Mouse (Mus musculus) ovary, postnatal 10 days (tissue): ENCODE data around the gene Foxred1.

Source experiments
- DNase-seq: peaks from one replicate; pipeline ENCODE4 v3.0.0; 2022; ENCODE audit warnings: low spot score

Gene Foxred1

DNA sequence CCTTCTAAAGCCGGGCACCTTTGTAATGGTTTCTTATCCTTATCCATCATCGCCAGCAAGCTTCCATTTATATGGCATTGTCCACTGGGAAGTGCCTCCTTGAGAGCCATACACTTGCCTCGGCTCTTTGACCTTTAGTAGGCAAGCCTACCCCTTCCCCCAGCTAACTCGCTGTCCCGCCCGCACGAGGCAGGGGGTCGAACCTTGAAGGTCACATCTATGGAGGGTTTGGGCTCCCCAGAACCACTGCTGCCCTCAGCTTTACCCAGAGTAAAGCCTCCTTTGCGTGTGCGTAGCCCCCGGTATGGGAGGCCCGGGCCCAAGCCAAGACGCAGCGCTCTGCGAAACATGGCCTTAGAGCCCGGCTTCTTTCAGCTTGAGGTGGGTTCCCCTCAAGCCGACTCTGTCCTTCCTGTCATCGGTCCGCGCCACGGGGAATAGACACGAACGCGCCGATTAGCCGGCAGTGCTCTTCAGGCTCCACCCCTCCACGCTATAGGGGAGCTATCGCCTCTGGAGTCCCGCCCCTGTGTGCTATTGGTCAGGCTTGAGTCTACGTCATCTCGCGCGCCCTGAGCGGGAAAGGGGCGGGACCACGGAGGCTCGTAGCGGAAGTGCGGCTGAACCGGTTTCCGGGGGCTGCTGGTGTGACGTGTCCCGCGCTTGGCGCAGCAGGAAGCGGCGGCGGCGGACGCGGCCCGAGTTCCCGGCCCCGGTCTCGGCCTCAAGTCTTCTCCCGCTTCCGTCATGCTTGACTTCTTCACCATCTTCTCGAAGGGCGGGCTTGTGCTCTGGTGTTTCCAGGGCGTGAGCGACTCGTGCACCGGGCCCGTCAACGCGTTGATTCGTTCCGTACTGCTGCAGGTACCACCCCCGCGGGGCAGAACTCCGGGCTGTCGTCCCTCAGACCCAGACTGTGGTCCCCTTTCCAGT, at the start of gene Foxred1:
Gene Foxred1, minus strand, starts transcription at position 514 of the 933 bp plus-strand sequence.
- peak; percentile 93 for DNase-seq

DNA sequence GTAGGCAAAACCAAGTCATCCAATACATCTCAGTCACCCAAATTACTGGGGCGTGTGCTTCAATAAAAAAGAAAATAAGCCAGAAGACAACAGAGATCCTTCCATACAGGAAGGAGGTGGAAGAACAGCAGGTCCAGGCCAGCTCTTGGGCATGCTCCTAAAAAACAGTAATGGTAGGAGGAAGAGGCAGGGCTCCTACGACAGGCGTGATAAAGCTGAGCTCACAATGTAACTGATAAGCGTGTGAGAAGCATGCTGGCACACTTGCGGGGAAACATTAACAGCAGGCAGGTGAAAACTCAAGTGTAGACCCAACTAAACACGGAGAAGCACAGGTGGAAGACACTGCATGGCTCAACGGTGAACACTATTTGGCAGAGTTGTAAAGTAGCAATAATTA, 46.5 kb upstream of the Foxred1 start:
- DNase-seq = no peak

DNA sequence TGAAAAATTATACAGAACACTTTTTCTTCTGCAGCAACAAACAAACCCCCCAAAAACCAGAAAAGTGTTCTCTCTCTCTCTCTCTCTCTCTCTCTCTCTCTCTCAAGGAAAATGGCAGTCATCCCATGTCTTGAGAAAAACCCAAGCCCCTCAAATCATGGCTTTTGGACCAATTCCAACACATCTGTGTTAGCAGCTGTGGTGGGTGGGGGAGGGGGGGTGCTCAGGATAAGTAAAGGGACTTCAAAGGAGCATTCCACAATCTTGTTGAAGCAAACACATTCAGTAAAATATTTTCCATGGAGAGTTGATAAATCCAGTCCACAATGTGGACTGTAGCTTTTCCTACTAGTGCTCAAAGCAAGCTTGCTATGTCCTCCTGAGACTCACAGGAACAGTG, 38.6 kb upstream of the Foxred1 start:
- no peak for DNase-seq

DNA sequence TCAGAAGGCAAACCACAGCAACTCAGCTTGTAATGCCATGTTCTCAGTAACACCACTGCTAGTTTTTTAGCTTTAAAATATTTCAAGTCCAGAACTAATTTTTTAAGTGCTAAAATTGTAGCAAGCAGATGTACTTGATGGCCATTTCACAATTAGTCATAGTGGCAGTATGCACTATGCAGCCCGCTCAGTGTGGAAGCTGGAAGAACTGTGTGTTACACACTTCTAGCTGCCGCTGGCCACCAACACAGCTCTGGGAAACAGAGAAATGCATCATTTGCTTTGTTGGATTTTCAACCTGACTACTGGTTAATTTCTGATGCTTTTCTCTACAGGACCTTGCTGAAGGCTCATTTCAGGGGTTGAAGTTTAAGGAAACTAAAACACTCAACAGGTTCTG, 36.5 kb upstream of the Foxred1 start:
- no peak for DNase-seq

DNA sequence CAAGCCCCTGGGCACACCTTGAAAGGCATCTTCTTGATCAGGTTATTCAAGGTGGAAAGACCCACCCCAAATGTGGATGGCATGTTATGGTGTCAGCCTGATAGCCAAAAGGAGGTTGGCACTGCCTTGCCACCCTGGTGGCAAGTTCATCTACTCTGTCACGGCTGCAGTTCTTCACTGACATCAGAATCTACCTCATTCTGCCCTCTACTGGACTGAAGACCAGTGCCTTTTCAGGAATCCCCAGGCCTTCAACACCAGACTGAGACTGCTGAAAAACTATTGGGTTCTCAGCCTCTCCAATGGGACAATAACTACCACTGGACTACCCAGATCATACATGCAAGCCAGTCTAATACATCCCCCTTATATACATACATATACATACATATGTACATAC, 28.9 kb upstream of the Foxred1 start:
- DNase-seq = no peak

DNA sequence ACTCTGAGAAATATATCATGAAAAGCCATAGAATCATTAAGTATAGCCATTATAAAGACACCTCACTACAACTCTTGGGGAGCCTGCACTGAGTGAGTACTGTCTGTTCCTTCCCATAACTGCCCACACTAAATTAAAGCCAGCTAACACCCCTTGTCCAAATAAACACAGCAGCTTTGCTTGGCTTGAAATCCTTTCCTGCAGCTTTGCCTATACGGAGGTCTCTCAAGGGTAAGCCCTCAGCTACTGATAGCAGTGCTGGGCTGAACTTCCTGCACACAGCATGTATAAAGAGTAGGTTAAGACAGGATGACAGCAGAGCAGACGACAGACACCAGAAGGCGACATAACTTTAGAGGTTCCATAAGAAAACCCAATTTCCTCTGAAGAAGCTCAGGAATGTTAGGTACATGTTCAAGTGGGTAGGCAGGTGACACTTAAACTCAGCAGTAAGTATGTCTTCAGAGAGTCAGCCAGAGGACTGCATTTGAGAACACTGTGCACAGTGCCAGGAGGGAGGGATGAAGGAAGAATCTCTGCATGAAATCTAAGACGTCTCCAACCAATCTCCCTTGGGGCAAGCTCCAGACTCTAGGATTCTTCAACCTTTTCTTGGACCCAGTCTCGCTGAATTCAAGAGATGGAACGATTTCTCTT, 28.2 kb upstream of the Foxred1 start:
- DNase-seq = no peak

DNA sequence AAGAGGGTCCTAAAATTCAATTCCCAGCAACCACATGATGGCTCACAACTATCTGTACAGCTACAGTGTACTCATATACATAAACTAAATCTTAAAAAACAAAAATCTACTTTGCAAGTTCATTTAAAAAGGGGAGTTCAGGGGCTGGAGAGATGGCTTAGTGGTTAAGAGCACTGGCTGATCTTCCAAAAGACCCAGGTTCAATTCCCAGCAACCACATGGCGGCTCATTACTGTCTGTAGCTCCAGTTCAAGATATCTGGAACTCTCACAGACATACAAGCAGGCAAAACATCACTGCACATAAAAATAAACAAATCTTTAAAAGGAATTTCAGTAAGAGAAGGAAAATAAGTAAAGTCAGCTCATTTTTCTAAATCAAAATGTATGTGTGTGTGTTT, 27.5 kb upstream of the Foxred1 start:
- no peak for DNase-seq

DNA sequence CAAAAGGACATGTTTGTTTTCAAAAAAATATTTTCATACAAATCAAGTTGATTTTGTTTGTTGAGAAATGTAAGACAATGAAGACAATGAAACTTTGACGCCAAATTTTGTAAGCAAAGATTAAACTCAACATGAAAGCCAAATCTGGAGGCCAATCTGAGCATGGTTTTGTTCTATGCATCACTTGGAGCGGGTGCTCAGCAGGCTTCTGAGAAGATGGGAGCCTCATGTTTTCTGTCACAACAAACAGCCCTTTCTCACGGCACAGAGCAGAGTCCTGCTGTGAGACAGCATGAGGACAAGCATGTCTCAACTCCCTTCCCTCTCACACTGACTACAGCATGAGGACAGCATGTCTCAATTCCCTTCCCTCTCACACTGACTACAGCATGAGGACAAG, 25.1 kb upstream of the Foxred1 start:
- no peak for DNase-seq

DNA sequence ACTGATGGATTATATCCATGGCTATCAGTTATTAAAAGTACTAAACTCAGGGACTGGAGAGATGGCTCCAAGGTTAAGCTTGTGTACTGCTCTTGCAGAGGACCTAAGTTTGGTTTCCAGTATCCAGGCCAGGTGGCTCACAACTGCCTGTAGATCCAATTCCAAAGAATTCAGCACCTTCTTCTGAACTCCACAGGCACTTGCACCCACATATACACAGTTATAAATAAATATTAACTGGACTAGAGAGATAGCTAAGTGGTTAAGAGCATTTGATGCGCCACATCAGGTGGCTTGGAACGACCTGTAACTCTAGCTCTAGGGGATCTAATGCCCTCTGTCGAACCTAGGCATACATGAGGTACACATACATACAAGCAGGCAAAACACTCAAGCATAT, 17.8 kb upstream of the Foxred1 start:
- no peak for DNase-seq

DNA sequence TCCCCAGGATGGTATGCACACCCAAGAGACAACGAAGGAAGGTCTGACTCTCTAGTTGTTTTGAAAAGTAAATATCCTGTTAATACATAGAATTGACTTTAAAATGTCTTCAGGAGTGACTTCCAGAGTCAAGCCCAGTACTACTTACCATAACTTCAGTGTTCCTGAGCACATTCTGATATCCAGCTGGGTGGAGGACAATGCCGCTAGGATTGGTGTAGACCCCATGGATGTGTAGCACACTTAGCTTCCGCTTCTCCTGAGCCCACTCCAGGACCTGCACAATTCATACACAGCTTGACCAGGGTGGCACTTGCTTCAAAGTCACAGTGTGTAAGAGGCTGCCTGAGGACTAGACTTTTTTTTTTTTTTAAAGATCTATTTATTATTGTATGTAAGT, 12.6 kb upstream of the Foxred1 start:
- no peak for DNase-seq

DNA sequence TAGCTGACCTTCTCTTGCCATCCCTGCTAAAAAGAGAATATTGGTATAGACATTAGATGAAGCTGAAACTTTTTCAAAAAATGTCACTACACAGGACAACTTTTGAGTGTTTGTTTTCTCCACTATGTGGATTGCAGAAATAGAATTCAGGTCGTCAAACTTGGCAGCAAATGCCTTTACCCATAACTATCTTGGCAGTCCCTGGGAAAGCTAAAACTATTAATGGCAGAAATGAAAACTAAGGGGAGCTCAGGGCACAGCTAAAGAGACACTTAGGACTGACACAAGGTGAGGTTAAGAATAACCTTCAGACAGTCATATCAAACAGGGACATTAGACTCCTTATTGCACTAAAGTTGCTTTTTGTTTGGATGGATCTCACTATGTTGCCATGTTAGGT, 7.1 kb upstream of the Foxred1 start:
- DNase-seq = no peak

DNA sequence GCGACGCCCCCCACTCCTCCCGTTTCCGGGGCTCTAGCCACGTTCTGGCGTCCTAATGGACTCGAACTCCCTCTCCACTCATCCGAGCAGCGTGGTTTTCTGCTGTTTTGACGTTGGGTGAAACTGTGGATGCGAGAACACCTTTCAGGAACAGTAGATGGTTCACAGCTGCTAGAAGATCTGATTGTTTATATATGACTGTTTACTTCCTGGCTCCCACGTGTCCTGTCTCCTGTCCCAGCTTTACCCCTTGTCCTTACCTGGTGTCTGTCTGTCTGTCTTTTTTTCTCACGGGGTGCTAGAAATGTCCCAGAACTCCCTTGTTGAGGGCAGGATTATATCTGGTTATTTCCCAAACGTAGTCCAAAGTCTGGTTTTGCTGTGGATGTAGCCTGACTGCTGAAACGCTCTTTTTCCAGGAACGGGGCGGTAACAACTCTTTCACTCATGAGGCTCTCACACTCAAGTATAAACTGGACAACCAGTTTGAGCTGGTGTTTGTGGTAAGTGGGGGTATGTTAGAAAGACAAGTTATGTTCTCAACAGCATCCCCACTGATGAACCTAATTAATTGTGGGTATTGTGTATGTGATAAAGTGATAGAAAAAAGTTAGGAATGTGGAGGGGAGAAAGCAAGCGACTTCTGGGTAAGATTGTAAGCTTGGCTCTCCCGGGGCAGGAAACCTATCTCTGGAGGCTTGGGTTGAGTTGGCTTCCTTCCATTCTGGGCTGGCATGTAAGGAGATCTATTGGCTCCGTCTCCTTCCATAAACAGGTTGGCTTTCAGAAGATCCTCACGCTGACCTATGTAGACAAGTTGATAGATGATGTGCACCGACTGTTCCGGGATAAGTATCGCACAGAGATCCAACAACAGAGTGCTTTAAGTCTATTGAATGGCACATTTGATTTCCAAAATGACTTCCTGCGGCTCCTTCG, 987 bp upstream of the Foxred1 start:
- DNase-seq = no peak

DNA sequence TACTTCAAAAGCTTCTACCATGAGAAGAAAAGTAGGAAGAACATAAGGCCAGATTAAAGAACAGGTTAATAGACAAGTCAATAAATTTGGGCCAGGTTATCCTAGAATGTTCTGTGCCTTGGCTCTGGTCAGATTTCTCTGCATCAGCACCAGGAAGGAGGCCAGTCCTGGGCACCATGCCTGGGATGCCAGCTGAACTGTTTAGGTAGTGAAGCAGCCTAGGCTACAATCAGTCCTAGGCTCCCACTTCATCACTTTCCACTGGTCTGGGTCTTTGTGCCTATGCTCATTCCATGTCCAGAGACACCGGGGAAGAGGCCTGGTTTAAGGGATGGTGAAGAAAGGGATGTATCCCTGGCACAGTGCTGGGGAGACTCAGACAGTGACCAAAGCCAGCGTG, 6.4 kb downstream of the Foxred1 start:
- DNase-seq = no peak

DNA sequence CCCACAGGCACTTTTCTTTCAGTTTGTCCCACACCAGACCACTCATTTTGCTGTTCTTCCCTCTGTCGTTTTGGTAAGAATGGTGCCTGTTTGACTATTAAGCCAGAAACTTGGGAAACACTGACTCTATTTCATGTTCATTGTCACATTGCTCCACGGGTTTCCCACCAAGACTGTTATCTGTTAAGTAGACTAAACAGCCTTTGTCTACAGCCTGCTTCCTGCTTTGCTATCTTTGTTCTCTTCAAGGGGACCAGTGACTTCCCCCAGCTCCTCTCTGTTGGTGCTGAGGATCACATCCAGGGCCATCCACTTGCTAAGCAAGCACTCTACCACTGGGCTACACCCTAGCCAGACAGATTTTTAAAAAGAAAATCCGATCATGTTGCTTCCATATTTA, 7.3 kb downstream of the Foxred1 start:
- DNase-seq = no peak

DNA sequence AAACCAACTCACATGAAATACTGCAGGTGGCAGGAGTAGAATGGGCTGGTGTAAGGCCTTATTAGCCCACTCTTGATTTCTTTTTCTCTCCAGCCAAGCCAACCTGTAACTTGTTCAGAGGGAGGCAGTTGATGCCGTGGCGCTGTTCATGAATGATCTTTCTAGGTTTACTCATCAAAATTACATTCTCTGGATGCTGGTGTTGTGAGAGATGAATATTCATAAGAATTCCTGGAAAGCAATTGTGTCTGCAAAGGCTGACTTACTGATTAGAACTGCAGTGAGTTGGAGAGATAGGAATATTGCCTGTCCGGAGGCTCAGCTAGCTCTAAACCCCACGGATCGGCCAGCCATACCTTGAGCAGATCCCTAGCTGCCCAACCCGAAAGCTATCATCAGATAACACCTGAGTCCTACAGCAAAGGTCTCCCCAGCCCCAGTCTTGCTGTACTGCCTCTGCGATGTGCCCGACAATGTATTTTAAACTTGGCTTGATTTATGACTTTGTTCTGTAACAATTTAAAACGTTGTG, 10.3 kb downstream of the Foxred1 start:
- no peak for DNase-seq

DNA sequence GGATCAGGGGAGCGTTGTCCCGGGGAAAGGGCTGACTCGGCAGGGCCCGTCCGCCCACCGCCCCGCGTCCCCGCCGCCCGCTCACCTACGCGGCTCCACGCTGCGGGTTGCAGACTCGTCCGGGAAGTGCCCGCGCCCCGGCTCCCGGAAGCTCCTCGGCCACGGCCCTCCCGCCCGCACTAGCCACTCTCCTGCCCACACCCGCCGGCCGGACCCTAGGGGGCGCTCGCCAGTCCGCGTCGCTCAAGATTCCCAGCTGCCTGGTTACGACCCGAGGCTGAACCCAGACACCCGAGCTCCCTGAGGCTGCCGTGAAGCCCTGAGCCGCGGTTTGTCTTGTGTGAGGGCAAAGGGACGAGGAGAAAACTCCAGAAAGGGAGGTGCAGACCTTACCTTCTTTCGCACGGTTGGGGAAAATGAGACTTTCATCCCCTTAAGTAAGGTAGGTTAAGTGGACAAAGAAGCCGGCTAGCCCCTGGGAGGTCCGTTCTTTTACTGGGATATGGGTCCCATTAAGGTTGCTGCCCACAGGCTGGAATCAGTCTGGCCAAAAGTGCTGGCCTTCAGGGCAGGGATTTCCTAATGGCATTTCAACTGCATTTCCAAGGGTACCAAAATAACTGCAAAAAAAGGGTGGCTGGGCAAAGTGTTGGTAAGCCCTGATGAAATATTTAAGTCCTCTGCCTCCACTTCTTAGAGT, 10.9 kb downstream of the Foxred1 start, which contains the start of the genes Srpr and Tirap:
Gene Srpr, plus strand, starts transcription at position 404 of the 700 bp plus-strand sequence.
Gene Tirap, minus strand, starts transcription at position 520 of the 700 bp plus-strand sequence.
- DNase-seq = peak; percentile 87

DNA sequence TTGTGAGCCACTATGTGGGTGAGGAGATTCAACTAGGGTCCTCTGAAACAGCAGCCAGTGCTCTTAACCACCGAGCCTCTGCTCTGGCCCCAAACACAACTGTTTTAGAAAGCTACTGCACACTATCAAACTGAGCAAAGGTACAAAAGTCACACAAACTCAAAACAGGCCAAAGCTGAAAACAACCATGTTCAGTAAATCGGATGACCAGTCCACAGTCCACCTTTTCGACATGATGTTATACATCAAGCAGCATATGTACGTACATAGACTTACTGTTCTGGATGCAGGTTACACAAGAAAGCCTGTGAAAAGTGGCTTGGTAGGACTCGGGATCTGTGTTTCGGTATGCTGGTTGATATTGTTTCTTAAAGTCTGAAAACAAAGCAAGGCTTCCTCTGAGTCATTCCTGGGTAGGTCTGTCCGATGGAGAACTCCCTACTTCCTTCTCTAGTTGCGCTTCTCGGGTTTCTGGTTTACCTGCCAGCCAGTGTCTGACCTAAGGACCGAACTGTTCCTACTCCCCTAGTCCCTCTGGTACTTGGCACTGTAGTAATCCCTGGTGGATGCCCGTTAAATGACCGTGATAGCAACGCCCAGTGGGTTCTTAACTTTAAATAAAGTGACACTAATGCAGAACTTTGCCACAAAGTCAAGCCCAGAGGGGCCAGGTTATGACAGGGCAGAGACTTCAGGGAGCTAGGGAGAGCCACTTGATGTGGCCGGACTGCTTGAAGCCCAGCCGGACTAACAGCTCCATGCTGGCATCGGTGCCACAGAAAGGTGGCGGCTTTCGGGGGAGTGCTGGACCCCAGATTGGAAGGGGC, 11.7 kb downstream of the Foxred1 start:
- no peak for DNase-seq

DNA sequence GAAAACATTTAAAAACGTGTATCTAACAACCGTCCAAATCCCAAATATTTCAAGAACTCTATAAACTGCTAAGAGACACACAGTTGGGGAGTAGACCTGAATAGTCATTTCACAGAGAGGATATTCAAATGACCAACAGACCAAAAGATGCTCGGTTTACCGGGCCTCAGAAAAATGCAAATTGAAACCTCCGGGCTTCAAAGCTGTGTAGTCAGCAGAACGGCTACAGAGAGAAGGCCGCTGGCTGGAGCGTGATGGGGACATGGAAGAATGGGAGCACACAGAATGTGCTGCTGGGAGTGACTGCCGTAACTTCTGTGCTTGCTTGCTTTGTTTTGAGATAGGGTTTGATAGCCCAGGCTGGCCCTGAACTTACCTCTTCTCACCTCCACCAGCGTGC, 12.5 kb downstream of the Foxred1 start:
- no peak for DNase-seq

DNA sequence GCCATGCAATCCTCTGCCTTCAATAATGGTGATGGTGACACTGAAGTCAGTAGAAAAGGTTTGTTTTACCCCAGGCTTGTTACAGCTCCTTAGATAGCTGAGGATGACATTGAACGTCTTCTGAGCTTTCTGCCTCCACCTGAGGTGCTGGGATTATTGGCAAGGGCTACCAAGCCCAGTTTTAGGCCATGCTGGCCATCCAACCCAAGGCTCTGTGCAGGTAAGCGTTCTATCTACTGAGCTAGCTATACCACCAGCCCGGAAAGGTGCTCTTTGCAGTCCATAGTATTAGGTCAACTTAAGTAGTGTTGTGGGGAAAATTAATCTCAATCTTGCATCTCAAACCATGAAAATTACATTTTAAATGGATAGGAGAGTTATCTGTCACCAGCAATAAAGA, 13.2 kb downstream of the Foxred1 start:
- DNase-seq = no peak

DNA sequence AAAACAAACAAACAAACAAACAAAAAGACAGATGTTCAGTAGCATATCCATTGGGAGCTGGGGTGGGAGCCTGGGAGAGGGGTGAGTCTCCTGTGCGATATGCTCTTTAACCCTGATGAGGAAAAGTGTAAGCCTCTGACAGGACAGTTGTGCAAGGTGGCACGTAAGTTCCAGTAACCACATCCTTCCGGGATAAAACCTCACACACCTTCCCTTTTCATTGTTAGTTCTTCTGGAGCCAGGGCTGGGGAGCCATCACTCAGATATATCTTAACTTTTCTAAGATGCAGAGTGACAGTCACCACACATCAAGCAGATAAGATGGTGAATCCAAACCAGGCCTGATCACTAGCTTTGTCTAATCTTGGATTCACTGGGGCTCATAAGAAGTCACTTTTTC, 16.8 kb downstream of the Foxred1 start:
- DNase-seq = no peak
